Mouse (Mus musculus) G1E (cell line): ENCODE measurements around the gene Edem3.

Source experiments
- CTCF ChIP-seq: IDR thresholded peaks from 2 replicates; pipeline ENCODE4 v1.5.1; 2012; ENCODE audit warnings: low read depth, low read length, inconsistent platforms, mixed read lengths
- GATA1 ChIP-seq: IDR thresholded peaks from 2 replicates; pipeline ENCODE4 v1.6.1; 2012; ENCODE audit warnings: borderline replicate concordance, low read length, inconsistent platforms, mixed read lengths
- GATA2 ChIP-seq: IDR thresholded peaks from 2 replicates; pipeline ENCODE4 v1.6.1; 2012; ENCODE audit warnings: low read depth, low read length, inconsistent platforms, borderline replicate concordance
- TAL1 ChIP-seq: conservative IDR thresholded peaks from 2 replicates; pipeline ENCODE4 v1.6.1; 2012; ENCODE audit warnings: low read depth, low read length, inconsistent platforms, mixed read lengths

DNA sequence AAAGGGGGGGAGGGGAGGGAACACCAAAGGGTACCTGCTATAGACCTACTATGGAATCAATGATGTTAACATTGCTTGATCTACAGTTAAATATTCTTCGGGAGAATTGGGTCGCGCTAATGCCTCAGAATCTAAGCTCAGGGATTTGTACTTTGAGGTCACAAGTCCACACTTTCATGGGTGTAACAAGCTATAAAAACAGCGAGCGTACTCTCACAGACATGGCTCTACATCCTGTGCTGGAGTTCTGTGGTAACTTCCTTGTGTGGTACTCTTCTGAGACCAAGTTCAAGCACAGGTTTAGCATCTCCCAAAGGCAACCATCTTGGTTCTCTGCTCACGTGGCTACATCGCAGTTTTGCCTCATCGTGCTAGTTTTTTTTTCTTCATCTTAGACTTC lies 106.9 kb downstream of the Edem3 start:
- TF ChIP-seq TAL1 (no peak), CTCF (no peak), GATA1 (no peak), GATA2 (no peak)
